Mouse (Mus musculus) liver, postnatal 0 days (tissue): ENCODE results near the gene Sdr42e1.

Experiments used
- CTCF ChIP-seq: sonication (generic); IDR thresholded peaks from 2 replicates; pipeline ENCODE4 v1.5.1; 2016; ENCODE audit warnings: antibody characterized with exemption, low read depth
- EP300 ChIP-seq: IDR thresholded peaks from 2 replicates; pipeline ENCODE4 v1.6.1; 2016; ENCODE audit warnings: antibody characterized with exemption, low read depth, mild to moderate bottlenecking

GRCm38 (mm10) chr8:117675171-117675570 lies 1.7 kb upstream of the Sdr42e1 start:
- TF ChIP-seq CTCF (no peak), EP300 (no peak)
